Mouse (Mus musculus): Measurements from ENCODE around the gene Ubxn2a.

- TF ChIP-seq TAL1 (IDR thresholded peaks at IDR 0.05; ENCODE audit: low read length) (no peak), GATA1 (IDR thresholded peaks at IDR 0.05; ENCODE audit: low read length) (no peak)
Observed at GRCm38 (mm10) chr12:4859241-4859914, 48.1 kb downstream of the Ubxn2a start.
